Comparison of ENCODE assay signal across 18 mouse cellular contexts in genomic region chr12:99230783-99231048, GRCm38 (mm10).
A peak's percentile ranks its signal among the peaks of the same experiment; 100 is the strongest.
DNase-seq lines count a peak whose midpoint lies in the region; ATAC-seq and TF ChIP-seq lines count a peak whose summit lies in the region.
"Had no signal": no experiment of that assay in that cellular context is flagged by ENCODE, and none has a peak within 500 bp of the region (broad histone marks: within the 10 kb centered on the region; RNA-seq: fewer than 3 reads in every experiment).

No protein-coding gene starts in this region.

- peak overlapping the region; percentile 31 for H3K9ac ChIP-seq in liver, adult 2 months (ENCODE audit: low read depth, low read length)
- H3K9ac ChIP-seq in liver, embryonic 12.5 days = no peak overlapping the region
- 0 out of 2 replicates have a peak overlapping the region, but pooled peaks have one; percentile 2 for H3K9ac ChIP-seq in forebrain, embryonic 13.5 days
- H3K9ac ChIP-seq in hindbrain, embryonic 13.5 days = no peak overlapping the region
- H3K9ac ChIP-seq in midbrain, embryonic 15.5 days = no peak overlapping the region
- H3K9ac ChIP-seq: embryonic facial prominence, embryonic 13.5 days; limb, embryonic 15.5 days; lung, embryonic 14.5 days had no signal

- peak overlapping the region; percentile 27; the same call in 1 of the 2 replicates for H3K27ac ChIP-seq in liver, adult 2 months (replicated peaks; ENCODE audit: insufficient read depth, low read depth, low read length)
- no peak overlapping the region for H3K27ac ChIP-seq in liver, embryonic 12.5 days
- H3K27ac ChIP-seq in forebrain, embryonic 13.5 days = peak overlapping the region; percentile 84
- peak overlapping the region; percentile 13 for H3K27ac ChIP-seq in hindbrain, embryonic 13.5 days
- H3K27ac ChIP-seq in midbrain, embryonic 15.5 days = no peak overlapping the region
- H3K27ac ChIP-seq in heart, embryonic 10.5 days = no peak overlapping the region
- H3K27ac ChIP-seq: embryonic facial prominence, embryonic 13.5 days; limb, embryonic 15.5 days had no signal

- WGBS in liver, adult 2 months = 54% methylated on average over 5 of the region's 5 CpGs
- 71% methylated on average over 5 of the region's 5 CpGs for WGBS in liver, embryonic 12.5 days (ENCODE audit: insufficient replicate concordance)
- WGBS in forebrain, embryonic 13.5 days = 7% methylated on average over 5 of the region's 5 CpGs
- 12% methylated on average over 5 of the region's 5 CpGs for WGBS in hindbrain, embryonic 13.5 days
- 18% methylated on average over 5 of the region's 5 CpGs for WGBS in midbrain, embryonic 15.5 days
- WGBS in heart, embryonic 10.5 days = 81% methylated on average over 5 of the region's 5 CpGs

- H3K4me2 ChIP-seq in liver, embryonic 12.5 days = no peak overlapping the region
- H3K4me2 ChIP-seq in forebrain, embryonic 13.5 days = peak overlapping the region; percentile 45
- peak overlapping the region; percentile 2; the same call in 1 of the 2 replicates for H3K4me2 ChIP-seq in hindbrain, embryonic 13.5 days
- H3K4me2 ChIP-seq in midbrain, embryonic 15.5 days = 0 out of 2 replicates have a peak overlapping the region, but pooled peaks have one; percentile 0
- H3K4me2 ChIP-seq: embryonic facial prominence, embryonic 13.5 days; limb, embryonic 15.5 days; lung, embryonic 14.5 days had no signal

- TF ChIP-seq POLR2A in liver, adult 2 months (IDR thresholded peaks at IDR 0.05; ENCODE audit: extremely low read depth, insufficient read depth, low read length) = no peak

- no peaks in the 10 kb centered on the region for H3K36me3 ChIP-seq in liver, adult 2 months (ENCODE audit: control insufficient read depth, insufficient read depth, low read length)
- H3K36me3 ChIP-seq in liver, embryonic 12.5 days = no peaks in the 10 kb centered on the region
- H3K36me3 ChIP-seq in forebrain, embryonic 13.5 days (ENCODE audit: poor library complexity, severe bottlenecking) = no peaks in the 10 kb centered on the region
- no peaks in the 10 kb centered on the region for H3K36me3 ChIP-seq in hindbrain, embryonic 13.5 days
- no peaks in the 10 kb centered on the region for H3K36me3 ChIP-seq in midbrain, embryonic 15.5 days (replicated peaks)
- no peaks in the 10 kb centered on the region for H3K36me3 ChIP-seq in heart, embryonic 10.5 days
- H3K36me3 ChIP-seq: embryonic facial prominence, embryonic 13.5 days; limb, embryonic 15.5 days had no signal

- no peaks in the 10 kb centered on the region for H3K27me3 ChIP-seq in liver, adult 2 months (ENCODE audit: control insufficient read depth, insufficient read depth, low read length)
- H3K27me3 ChIP-seq in liver, embryonic 12.5 days (replicated peaks) = no peaks in the 10 kb centered on the region
- no peaks in the 10 kb centered on the region for H3K27me3 ChIP-seq in forebrain, embryonic 13.5 days
- H3K27me3 ChIP-seq in hindbrain, embryonic 13.5 days = no peaks in the 10 kb centered on the region
- no peaks in the 10 kb centered on the region for H3K27me3 ChIP-seq in midbrain, embryonic 15.5 days (replicated peaks)
- H3K27me3 ChIP-seq in heart, embryonic 10.5 days (ENCODE audit: insufficient read depth, poor library complexity, severe bottlenecking) = no peaks in the 10 kb centered on the region
- H3K27me3 ChIP-seq: embryonic facial prominence, embryonic 13.5 days; limb, embryonic 15.5 days had no signal

- DNase-seq in liver, adult 2 months (ENCODE audit: extremely low read depth, low read depth, low spot score) = no peak
- DNase-seq in lung, adult 18-20 months = no peak
- DNase-seq in heart, embryonic 10.5 days (ENCODE audit: low spot score) = no peak
- DNase-seq: adrenal gland, adult 8-10 months; cerebellum, postnatal 36 days; gastrocnemius, postnatal 14 days; heart, postnatal 14 days; kidney, postnatal 10 days; lung, embryonic 14.5 days; right cerebral cortex, postnatal 25 days had no signal

- H3K79me2 ChIP-seq in liver, adult 2 months (ENCODE audit: control insufficient read depth, insufficient read depth, low read length) = peaks cover 17% of the 10 kb centered on the region

- H3K4me3 ChIP-seq in liver, adult 2 months (ENCODE audit: insufficient read depth, low read depth, low read length) = no peak overlapping the region
- H3K4me3 ChIP-seq in liver, embryonic 12.5 days = no peak overlapping the region
- 0 out of 2 replicates have a peak overlapping the region, but pooled peaks have one; percentile 2 for H3K4me3 ChIP-seq in forebrain, embryonic 13.5 days
- no peak overlapping the region for H3K4me3 ChIP-seq in hindbrain, embryonic 13.5 days
- no peak overlapping the region for H3K4me3 ChIP-seq in midbrain, embryonic 15.5 days
- no peak overlapping the region for H3K4me3 ChIP-seq in heart, embryonic 10.5 days
- H3K4me3 ChIP-seq: embryonic facial prominence, embryonic 13.5 days; limb, embryonic 15.5 days; myocyte had no signal

- no peak for TF ChIP-seq CTCF in liver, adult 2 months (IDR thresholded peaks at IDR 0.05; ENCODE audit: low read depth, low read length)

- H3K9me3 ChIP-seq in liver, embryonic 12.5 days (replicated peaks) = no peaks in the 10 kb centered on the region
- no peaks in the 10 kb centered on the region for H3K9me3 ChIP-seq in forebrain, embryonic 13.5 days (replicated peaks)
- no peaks in the 10 kb centered on the region for H3K9me3 ChIP-seq in hindbrain, embryonic 13.5 days
- H3K9me3 ChIP-seq in midbrain, embryonic 15.5 days = no peaks in the 10 kb centered on the region
- no peaks in the 10 kb centered on the region for H3K9me3 ChIP-seq in heart, embryonic 10.5 days
- H3K9me3 ChIP-seq: embryonic facial prominence, embryonic 13.5 days; limb, embryonic 15.5 days had no signal

- ATAC-seq in liver, embryonic 12.5 days = no peak
- ATAC-seq in forebrain, embryonic 13.5 days = no peak
- no peak for ATAC-seq in hindbrain, embryonic 13.5 days (ENCODE audit: low FRiP score)
- 0 out of 2 replicates have a peak, but pooled peaks have one; percentile 10 for ATAC-seq in midbrain, embryonic 15.5 days (replicated peaks)
- ATAC-seq: intestine, embryonic 16.5 days had no signal

- peaks cover 48% of the 10 kb centered on the region for H3K4me1 ChIP-seq in liver, adult 2 months (ENCODE audit: control insufficient read depth, insufficient read depth, low read length)
- peaks cover 29% of the 10 kb centered on the region for H3K4me1 ChIP-seq in liver, embryonic 12.5 days
- H3K4me1 ChIP-seq in forebrain, embryonic 13.5 days = peaks cover 100% of the 10 kb centered on the region
- H3K4me1 ChIP-seq in hindbrain, embryonic 13.5 days (replicated peaks) = peaks cover 94% of the 10 kb centered on the region
- peaks cover 54% of the 10 kb centered on the region for H3K4me1 ChIP-seq in midbrain, embryonic 15.5 days
- H3K4me1 ChIP-seq in heart, embryonic 10.5 days = peaks cover 60% of the 10 kb centered on the region

Comparison
In these comparisons a context has a peak if more than half of its experiments do, and no peak if none do; other contexts are left out.
1. H3K27ac ChIP-seq: peak in liver, adult 2 months (single experiment), forebrain, embryonic 13.5 days (single experiment) and hindbrain, embryonic 13.5 days (single experiment); none in liver, embryonic 12.5 days (single experiment), midbrain, embryonic 15.5 days (single experiment) and heart, embryonic 10.5 days (single experiment).
2. H3K9ac ChIP-seq: peak in liver, adult 2 months (single experiment) and forebrain, embryonic 13.5 days (single experiment); none in liver, embryonic 12.5 days (single experiment), hindbrain, embryonic 13.5 days (single experiment) and midbrain, embryonic 15.5 days (single experiment).